Mouse (Mus musculus) liver, embryonic 14.5 days (tissue): Measurements from ENCODE around the gene AL732309.1. TPM values are rescaled to one million over a fixed set of nuclear protein-coding genes. Genes with fewer than 3 reads are reported as not detected.

Experiments used
- ATAC-seq: fragments of 200-750 bp; cut with Nextera tagmentation; 2 replicates; pipeline ENCODE4 v1.8.0; 2017; ENCODE audit warnings: moderate number of reproducible peaks, mild to moderate bottlenecking, moderate library complexity; ENCODE audit not compliant: insufficient read depth
- DNase-seq, 3 experiments: peaks; one replicate each; pipeline ENCODE4 v3.0.0-alpha.2; 2012 to 2013; ENCODE audit warnings: low read depth in 3 of 3, low spot score in 3 of 3
- H3K27ac ChIP-seq: fragments of 300-500 bp; sonication (generic); 2 replicates; pipeline ENCODE4 v1.5.1; 2014; ENCODE audit warnings: moderate library complexity, mild to moderate bottlenecking, control low read depth, inconsistent platforms
- H3K27me3 ChIP-seq: fragments of 300-500 bp; sonication (generic); 2 replicates; pipeline ENCODE4 v1.6.1; 2014; ENCODE audit warnings: mild to moderate bottlenecking, low read length, moderate library complexity; ENCODE audit not compliant: control insufficient read depth, insufficient read depth
- H3K36me3 ChIP-seq: fragments of 300-500 bp; sonication (generic); replicated peaks from 2 replicates; pipeline ENCODE4 v1.6.1; 2014; ENCODE audit warnings: low read depth; ENCODE audit not compliant: control insufficient read depth, insufficient read depth
- H3K4me1 ChIP-seq, 2 experiments: fragments of 200-500 bp in 1 of 2; fragments of 300-500 bp in 1 of 2; sonication (generic) in 1 of 2; replicated peaks; 2 replicates each; pipeline ENCODE4 v1.6.1; 2012 to 2014; ENCODE audit warnings: antibody characterized with exemption in 1 of 2, inconsistent platforms in 1 of 2, low read length in 1 of 2; ENCODE audit not compliant: control insufficient read depth in 2 of 2, insufficient read depth in 2 of 2
- H3K4me2 ChIP-seq: fragments of 300-500 bp; sonication (generic); 2 replicates; pipeline ENCODE4 v1.6.1; 2014; ENCODE audit warnings: low read depth, mild to moderate bottlenecking, control low read depth, moderate library complexity
- H3K4me3 ChIP-seq, 2 experiments: fragments of 200-500 bp in 1 of 2; fragments of 300-500 bp in 1 of 2; sonication (generic) in 1 of 2; 2 replicates each; pipeline ENCODE4 v1.5.1; 2012 to 2014; ENCODE audit warnings: low read depth in 2 of 2, low read length in 2 of 2, mild to moderate bottlenecking in 2 of 2, control low read depth in 1 of 2, inconsistent platforms in 1 of 2, moderate library complexity in 1 of 2; ENCODE audit not compliant: insufficient read depth in 1 of 2
- H3K9ac ChIP-seq: fragments of 300-500 bp; sonication (generic); replicated peaks from 2 replicates; pipeline ENCODE4 v1.6.1; 2014; ENCODE audit warnings: mild to moderate bottlenecking, control low read depth, moderate library complexity
- H3K9me3 ChIP-seq: fragments of 300-500 bp; sonication (generic); 2 replicates; pipeline ENCODE4 v1.6.1; 2016; ENCODE audit warnings: low read length, mixed read lengths; ENCODE audit not compliant: control insufficient read depth
- CTCF ChIP-seq: IDR thresholded peaks from 2 replicates; pipeline ENCODE4 v1.5.1; 2016; ENCODE audit warnings: antibody characterized with exemption, low read depth, control low read depth
- EP300 ChIP-seq: IDR thresholded peaks from 2 replicates; pipeline ENCODE4 v1.6.1; 2016; ENCODE audit warnings: antibody characterized with exemption, low read depth
- WGBS: fragments of 180-500 bp; shearing (Covaris S2); extraction: QIAGEN DNeasy Blood & Tissue Kit; methylation state at CpG from one replicate; pipeline ENCODE4 v1.1.7; 2014; ENCODE audit not compliant: insufficient replicate concordance; 5-methylcytosine and 5-hydroxymethylcytosine counted together
- polyA plus RNA-seq, 2 experiments: library from polyadenylated mRNA; depleted of rRNA in 1 of 2; stranded (reverse) in 1 of 2; unstranded in 1 of 2; fragments of >200 nt; fragmentation: Nextera tagmentation in 1 of 2; extraction: Ambion mirVana in 1 of 2; gene quantifications; 2 replicates each; pipeline versions ENCODE4 v1.2.1 to v1.2.3; 2012 to 2014

The AL732309.1 gene
- polyA plus RNA-seq, 2 experiments: 1.4 to 5.4 TPM

- H3K36me3 ChIP-seq: no peaks in the 10 kb centered on the region
- H3K9me3 ChIP-seq: no peaks in the 10 kb centered on the region
- H3K4me1 ChIP-seq: peaks cover 4 to 7% of the 10 kb centered on the region in 2 experiments
- H3K4me2 ChIP-seq: no peak overlapping the region
- H3K27ac ChIP-seq: no peak overlapping the region
- WGBS: 72% methylated on average over 7 of the region's 7 CpGs
- no peaks in the 10 kb centered on the region for H3K27me3 ChIP-seq
- DNase-seq (no peak), ATAC-seq (no peak)
- H3K9ac ChIP-seq: no peak overlapping the region
- H3K4me3 ChIP-seq: no peak overlapping the region
- TF ChIP-seq EP300 (no peak), CTCF (no peak)
These were observed 16.1 kb downstream of the AL732309.1 start for GRCm38 (mm10) chr2:25230581-25230980.

GRCm38 (mm10) chr2:25229582-25229981, 17.1 kb downstream of the AL732309.1 start:
- Histone ChIP-seq H3K27me3 (no peaks in the 10 kb centered on the region), H3K4me1 (peaks cover 5 to 9% of the 10 kb centered on the region in 2 experiments), H3K9ac (no peak overlapping the region), H3K9me3 (no peaks in the 10 kb centered on the region), H3K27ac (no peak overlapping the region), H3K36me3 (no peaks in the 10 kb centered on the region), H3K4me2 (no peak overlapping the region), H3K4me3 (no peak overlapping the region)
- DNase-seq (no peak), ATAC-seq (no peak)
- TF ChIP-seq EP300 (no peak), CTCF (no peak)
- WGBS: 65% methylated on average over 5 of the region's 5 CpGs

GRCm38 (mm10) chr2:25228995-25229530, 17.6 kb downstream of the AL732309.1 start:
- Histone ChIP-seq H3K36me3 (no peaks in the 10 kb centered on the region), H3K4me2 (peak overlapping the region; percentile 52), H3K9me3 (no peaks in the 10 kb centered on the region), H3K9ac (peak overlapping the region; percentile 25; the same call in 1 of the 2 replicates), H3K4me3 (no peak overlapping the region), H3K4me1 (peaks cover 5 to 9% of the 10 kb centered on the region in 2 experiments), H3K27ac (no peak overlapping the region), H3K27me3 (no peaks in the 10 kb centered on the region)
- TF ChIP-seq CTCF: no peak
- TF ChIP-seq EP300: no peak
- WGBS: 66% methylated on average over 6 of the region's 6 CpGs
- ATAC-seq (no peak), DNase-seq (no peak)

- WGBS: under 1% methylated on average over 7 of the region's 7 CpGs
- no peaks in the 10 kb centered on the region for H3K27me3 ChIP-seq
- no peak for ATAC-seq
- H3K4me3 ChIP-seq: peak overlapping the region; percentile 29 to 52
- peaks cover 5% of the 10 kb centered on the region for H3K36me3 ChIP-seq
- TF ChIP-seq CTCF (peak; percentile 90), EP300 (peak; percentile 36; the same call in 1 of the 2 replicates)
- H3K27ac ChIP-seq: peak overlapping the region; percentile 19
- no peaks in the 10 kb centered on the region for H3K9me3 ChIP-seq
- H3K4me2 ChIP-seq: peak overlapping the region; percentile 52
- peak; percentile 73 to 81 (median 75) for DNase-seq
- H3K4me1 ChIP-seq: peaks cover 5 to 9% of the 10 kb centered on the region in 2 experiments
- peak overlapping the region; percentile 25 for H3K9ac ChIP-seq
These were observed 18.2 kb downstream of the AL732309.1 start for GRCm38 (mm10) chr2:25228431-25228889.

GRCm38 (mm10) chr2:25227406-25227805, 19.3 kb downstream of the AL732309.1 start:
- H3K4me2 ChIP-seq: no peak overlapping the region
- TF ChIP-seq CTCF (no peak), EP300 (no peak)
- DNase-seq (no peak), ATAC-seq (no peak)
- no peak overlapping the region for H3K9ac ChIP-seq
- no peaks in the 10 kb centered on the region for H3K27me3 ChIP-seq
- peaks cover 14% of the 10 kb centered on the region for H3K36me3 ChIP-seq
- no peaks in the 10 kb centered on the region for H3K9me3 ChIP-seq
- H3K4me3 ChIP-seq: no peak overlapping the region
- peaks cover 5 to 13% of the 10 kb centered on the region in 2 experiments for H3K4me1 ChIP-seq
- H3K27ac ChIP-seq: no peak overlapping the region
- WGBS: 84% methylated on average over 4 of the region's 4 CpGs
